In genomic region chr17:26596856-26597481, GRCm38 (mm10) we compare ENCODE assay signal across 8 mouse cellular contexts. TPM values are rescaled to one million over a fixed set of nuclear protein-coding genes. Genes with fewer than 3 reads are reported as not detected.
A peak's percentile ranks its signal among the peaks of the same experiment; 100 is the strongest.
DNase-seq lines count a peak whose midpoint lies in the region; ATAC-seq lines count a peak whose summit lies in the region.

No protein-coding gene starts in this region.

- 82% methylated on average over 6 of the region's 6 CpGs for WGBS in forebrain, embryonic 12.5 days
- 84% methylated on average over 6 of the region's 6 CpGs for WGBS in forebrain, embryonic 16.5 days
- WGBS in liver, embryonic 13.5 days (ENCODE audit: insufficient replicate concordance) = 79% methylated on average over 6 of the region's 6 CpGs
- 84% methylated on average over 6 of the region's 6 CpGs for WGBS in liver, embryonic 12.5 days (ENCODE audit: insufficient replicate concordance)
- WGBS in intestine, embryonic 15.5 days = 71% methylated on average over 6 of the region's 6 CpGs

- H3K4me3 ChIP-seq in forebrain, embryonic 12.5 days (replicated peaks) = no peak overlapping the region
- no peak overlapping the region for H3K4me3 ChIP-seq in forebrain, embryonic 16.5 days (replicated peaks; ENCODE audit: low read length)
- H3K4me3 ChIP-seq in liver, embryonic 13.5 days (replicated peaks) = no peak overlapping the region
- H3K4me3 ChIP-seq in liver, embryonic 12.5 days = no peak overlapping the region
- no peak overlapping the region for H3K4me3 ChIP-seq in intestine, embryonic 15.5 days (replicated peaks)

- peaks cover 15% of the 10 kb centered on the region; the same call in 1 of the 2 replicates for H3K36me3 ChIP-seq in forebrain, embryonic 12.5 days (replicated peaks)
- no peaks in the 10 kb centered on the region for H3K36me3 ChIP-seq in forebrain, embryonic 16.5 days (ENCODE audit: control insufficient read depth, insufficient read depth)
- no peaks in the 10 kb centered on the region for H3K36me3 ChIP-seq in liver, embryonic 13.5 days
- H3K36me3 ChIP-seq in liver, embryonic 12.5 days = peaks cover 11% of the 10 kb centered on the region; the same call in 1 of the 2 replicates
- H3K36me3 ChIP-seq in intestine, embryonic 15.5 days = peaks cover 6% of the 10 kb centered on the region; the same call in 1 of the 2 replicates

- DNase-seq in liver, embryonic 13.5 days = no peak
- peak; percentile 57 for DNase-seq in brain, adult 2 months (ENCODE audit: low read depth, low spot score)
- no peak for DNase-seq in layer of hippocampus, postnatal 10 days (ENCODE audit: low spot score in 2 of 2)
- no peak for DNase-seq in layer of hippocampus, postnatal 36 days

- peak overlapping the region; percentile 65; the same call in 1 of the 2 replicates for H3K27ac ChIP-seq in forebrain, embryonic 12.5 days
- no peak overlapping the region; the same call in 1 of the 2 replicates for H3K27ac ChIP-seq in forebrain, embryonic 16.5 days (ENCODE audit: low read length)
- H3K27ac ChIP-seq in liver, embryonic 13.5 days = peak overlapping the region; percentile 60
- H3K27ac ChIP-seq in liver, embryonic 12.5 days = no peak overlapping the region
- peak overlapping the region; percentile 56; the same call in 1 of the 2 replicates for H3K27ac ChIP-seq in intestine, embryonic 15.5 days

- no peak overlapping the region for H3K4me2 ChIP-seq in forebrain, embryonic 12.5 days
- no peak overlapping the region for H3K4me2 ChIP-seq in forebrain, embryonic 16.5 days (ENCODE audit: low read length)
- no peak overlapping the region for H3K4me2 ChIP-seq in liver, embryonic 13.5 days
- no peak overlapping the region for H3K4me2 ChIP-seq in liver, embryonic 12.5 days
- no peak overlapping the region for H3K4me2 ChIP-seq in intestine, embryonic 15.5 days (replicated peaks)

- H3K9ac ChIP-seq in forebrain, embryonic 12.5 days = no peak overlapping the region
- H3K9ac ChIP-seq in forebrain, embryonic 16.5 days (replicated peaks; ENCODE audit: low read depth, low read length) = no peak overlapping the region
- no peak overlapping the region for H3K9ac ChIP-seq in liver, embryonic 13.5 days
- no peak overlapping the region for H3K9ac ChIP-seq in liver, embryonic 12.5 days
- H3K9ac ChIP-seq in intestine, embryonic 15.5 days = no peak overlapping the region

- H3K4me1 ChIP-seq in forebrain, embryonic 12.5 days = peaks cover 22% of the 10 kb centered on the region
- H3K4me1 ChIP-seq in forebrain, embryonic 16.5 days (replicated peaks; ENCODE audit: control insufficient read depth, insufficient read depth, low read length) = peaks cover 21% of the 10 kb centered on the region
- peaks cover 65% of the 10 kb centered on the region for H3K4me1 ChIP-seq in liver, embryonic 13.5 days (replicated peaks)
- H3K4me1 ChIP-seq in liver, embryonic 12.5 days = peaks cover 51% of the 10 kb centered on the region
- H3K4me1 ChIP-seq in intestine, embryonic 15.5 days (replicated peaks) = peaks cover 27% of the 10 kb centered on the region

- no peaks in the 10 kb centered on the region for H3K27me3 ChIP-seq in forebrain, embryonic 12.5 days
- H3K27me3 ChIP-seq in forebrain, embryonic 16.5 days (replicated peaks; ENCODE audit: control insufficient read depth, insufficient read depth, low read length) = no peaks in the 10 kb centered on the region
- no peaks in the 10 kb centered on the region for H3K27me3 ChIP-seq in liver, embryonic 13.5 days
- H3K27me3 ChIP-seq in liver, embryonic 12.5 days (replicated peaks) = no peaks in the 10 kb centered on the region
- H3K27me3 ChIP-seq in intestine, embryonic 15.5 days (replicated peaks) = no peaks in the 10 kb centered on the region

- no peak for ATAC-seq in forebrain, embryonic 12.5 days (ENCODE audit: low FRiP score)
- no peak for ATAC-seq in forebrain, embryonic 16.5 days
- ATAC-seq in liver, embryonic 13.5 days (ENCODE audit: low read depth) = no peak
- ATAC-seq in liver, embryonic 12.5 days = no peak
- no peak for ATAC-seq in intestine, embryonic 15.5 days

- H3K9me3 ChIP-seq in forebrain, embryonic 12.5 days = no peaks in the 10 kb centered on the region
- no peaks in the 10 kb centered on the region for H3K9me3 ChIP-seq in forebrain, embryonic 16.5 days (ENCODE audit: control insufficient read depth, low read length)
- H3K9me3 ChIP-seq in liver, embryonic 13.5 days (replicated peaks) = no peaks in the 10 kb centered on the region
- no peaks in the 10 kb centered on the region for H3K9me3 ChIP-seq in liver, embryonic 12.5 days (replicated peaks)
- H3K9me3 ChIP-seq in intestine, embryonic 15.5 days = no peaks in the 10 kb centered on the region

RNA-seq across cellular contexts. Expression of gene Dusp1, which starts 35.0 kb away (rescaled TPM):
- polyA plus RNA-seq in forebrain, embryonic 12.5 days (2016; fragmentation: Nextera tagmentation; extraction: Ambion mirVana) = 39.8 and 47.2 TPM in 2 replicates
- 44.1 and 47.8 TPM in 2 replicates for polyA plus RNA-seq in forebrain, embryonic 16.5 days (2015; fragmentation: Nextera tagmentation; extraction: Ambion mirVana)
- polyA plus RNA-seq in liver, embryonic 13.5 days (2015; fragmentation: Nextera tagmentation; extraction: Ambion mirVana) = 22.2 and 27.8 TPM in 2 replicates
- polyA plus RNA-seq in liver, embryonic 12.5 days (2016; fragmentation: Nextera tagmentation; extraction: Ambion mirVana) = 28.6 and 28.7 TPM in 2 replicates
- polyA plus RNA-seq in intestine, embryonic 15.5 days (2015; fragmentation: Nextera tagmentation; extraction: Ambion mirVana) = 14.3 and 15.1 TPM in 2 replicates
- total RNA-seq in layer of hippocampus, postnatal 10 days (2021) = 10 to 100 TPM; 15.3 to 16.1 TPM
- 10 to 100 TPM; 17.1 to 19.3 TPM for total RNA-seq in layer of hippocampus, postnatal 36 days (2021)

RNA-seq across cellular contexts. Expression of gene Ergic1, which starts 35.7 kb away (rescaled TPM):
- polyA plus RNA-seq in forebrain, embryonic 12.5 days (2016; fragmentation: Nextera tagmentation; extraction: Ambion mirVana) = 99.9 and 105 TPM in 2 replicates
- polyA plus RNA-seq in forebrain, embryonic 16.5 days (2015; fragmentation: Nextera tagmentation; extraction: Ambion mirVana) = 102 and 113 TPM in 2 replicates
- polyA plus RNA-seq in liver, embryonic 13.5 days (2015; fragmentation: Nextera tagmentation; extraction: Ambion mirVana) = 35.2 and 37.0 TPM in 2 replicates
- 44.6 and 45.7 TPM in 2 replicates for polyA plus RNA-seq in liver, embryonic 12.5 days (2016; fragmentation: Nextera tagmentation; extraction: Ambion mirVana)
- 97.0 and 100 TPM in 2 replicates for polyA plus RNA-seq in intestine, embryonic 15.5 days (2015; fragmentation: Nextera tagmentation; extraction: Ambion mirVana)
- total RNA-seq in layer of hippocampus, postnatal 10 days (2021) = 100 to 1,000 TPM; 128 to 155 TPM
- 100 to 1,000 TPM; 115 to 119 TPM for total RNA-seq in layer of hippocampus, postnatal 36 days (2021)

Comparison
In these comparisons a context has a peak if more than half of its experiments do, and no peak if none do; other contexts are left out.
1. H3K27ac ChIP-seq: peak in forebrain, embryonic 12.5 days (single experiment), liver, embryonic 13.5 days (single experiment) and intestine, embryonic 15.5 days (single experiment); none in forebrain, embryonic 16.5 days (single experiment) and liver, embryonic 12.5 days (single experiment).